Mouse (Mus musculus): ENCODE data around the gene Gm5726.
"Not testable (repeated sequence)": the region's sequence is repeated elsewhere in the genome, so short reads cannot be mapped to it uniquely, and the experiment has no call there.

GRCm38 (mm10) chr7:20510434-20510833, 35.1 kb downstream of the Gm5726 start, which contains the start of gene Vmn1r103:
- TF ChIP-seq EP300, CTCF (IDR thresholded peaks at IDR 0.05): not testable (repeated sequence)

All from lung, postnatal 0 days (tissue).